Mouse (Mus musculus) left cerebral cortex, adult 11 months (tissue): ENCODE results near the gene Fam180a.

Experiments
- DNase-seq: peaks from one replicate; pipeline ENCODE4 v3.0.0; 2022; ENCODE audit warnings: low spot score

Gene Fam180a

DNA sequence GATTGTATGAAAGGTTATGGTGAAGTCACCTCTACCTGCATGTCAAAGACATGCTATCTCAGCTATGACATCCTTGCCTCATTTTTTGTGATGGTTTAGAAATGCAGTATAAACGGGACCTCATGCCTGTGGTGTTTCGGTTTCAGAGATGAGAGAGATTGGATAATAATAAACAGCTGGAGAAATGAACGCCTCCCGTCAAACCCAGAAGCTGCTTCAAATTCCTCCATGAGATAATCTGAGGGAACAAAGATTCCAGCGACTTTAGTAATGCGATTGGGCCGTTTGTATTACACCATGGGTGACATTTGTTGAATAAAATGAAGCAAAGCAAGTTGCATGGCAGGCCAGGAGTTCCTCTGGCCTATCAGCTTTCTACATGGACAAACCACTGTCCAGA lies 16.5 kb downstream of the Fam180a start:
- no peak for DNase-seq

DNA sequence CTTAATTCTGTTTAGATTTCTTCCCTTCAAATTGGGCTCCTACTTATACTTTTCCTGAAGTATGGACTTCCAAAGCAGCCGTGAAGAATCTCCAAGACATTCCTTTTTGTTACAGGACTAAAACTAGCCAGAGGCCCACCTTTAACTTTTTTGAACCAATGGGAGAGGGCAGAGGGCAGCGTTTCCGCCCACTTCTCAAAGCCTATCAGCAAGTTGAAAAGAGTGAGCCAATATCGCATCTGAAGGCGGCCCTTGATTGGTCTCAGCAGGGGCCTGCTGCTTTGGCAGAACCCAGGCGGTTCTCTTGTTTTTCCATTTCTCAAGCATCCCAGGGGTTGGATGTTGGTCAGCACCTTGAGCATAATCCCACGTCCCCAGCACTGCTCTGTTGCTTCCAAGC lies 17.9 kb downstream of the Fam180a start, which contains the start of gene Slc13a4:
Slc13a4 (minus strand) TSS at position 95 of the 400 bp plus-strand sequence.
- DNase-seq: no peak

DNA sequence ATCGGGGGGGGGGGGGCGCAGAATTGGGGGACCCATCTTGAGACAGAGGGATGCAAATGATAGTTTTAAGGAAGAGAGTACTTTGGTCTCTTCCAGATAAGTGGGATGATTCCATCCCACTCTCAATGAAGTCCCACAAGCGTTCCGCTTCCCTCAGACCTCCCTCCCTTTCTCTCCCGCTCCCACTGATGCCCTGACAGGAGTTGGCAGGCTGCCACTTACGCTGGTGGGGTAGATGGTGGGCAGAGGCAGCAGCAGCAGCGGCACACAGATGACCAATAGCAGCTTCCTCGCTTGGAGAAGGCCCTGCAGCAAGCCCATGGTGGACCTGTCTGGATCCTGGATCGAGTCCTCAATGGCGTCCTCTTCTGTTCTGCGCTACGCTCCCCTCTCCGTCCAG lies 18.8 kb downstream of the Fam180a start:
- no peak for DNase-seq

DNA sequence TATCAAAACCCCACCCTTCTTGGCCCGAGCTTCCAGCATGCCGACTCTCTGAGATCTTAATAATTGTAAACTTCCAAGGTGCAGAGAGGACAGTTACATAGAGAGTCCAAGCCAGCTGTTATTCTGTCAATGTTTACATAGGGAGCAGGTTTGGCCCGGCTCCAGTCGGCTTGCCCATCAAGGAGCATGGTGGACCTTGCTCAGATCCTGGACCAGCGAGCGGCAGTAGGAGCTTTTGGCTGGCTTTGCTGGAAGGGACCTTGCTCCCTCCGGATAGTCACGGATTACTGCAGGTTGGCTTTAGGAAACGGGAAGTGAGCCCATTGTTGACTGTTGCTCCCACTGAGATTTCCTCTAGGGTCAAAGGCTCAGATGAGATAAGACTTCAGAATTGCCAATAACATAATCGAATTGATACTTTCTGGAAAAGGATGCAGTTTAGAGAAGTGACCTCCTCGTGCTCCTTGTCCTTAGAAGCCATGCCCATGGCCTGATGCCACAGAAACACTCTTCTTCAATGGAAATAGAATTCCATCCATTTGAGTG lies 22.5 kb downstream of the Fam180a start:
- no peak for DNase-seq

DNA sequence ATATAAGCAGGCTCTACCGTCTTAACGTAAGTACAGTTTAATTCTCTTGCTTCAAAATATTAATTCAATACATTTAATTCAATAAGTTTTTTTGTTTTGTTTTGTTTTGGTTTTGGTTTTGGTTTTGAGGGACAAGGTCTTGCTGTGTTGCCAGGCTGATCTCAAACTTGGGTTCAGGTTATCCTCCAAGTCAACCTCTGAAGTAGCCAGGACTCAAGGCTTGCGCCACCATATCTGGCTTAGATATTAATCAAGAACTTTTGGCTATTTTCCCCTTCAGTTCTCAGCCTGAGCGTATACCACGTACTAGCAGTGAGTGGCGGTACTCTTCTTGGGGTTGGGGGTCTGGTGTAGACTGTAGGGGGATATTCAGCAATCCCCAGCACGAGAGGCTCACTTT lies 23.4 kb downstream of the Fam180a start:
- no peak for DNase-seq

DNA sequence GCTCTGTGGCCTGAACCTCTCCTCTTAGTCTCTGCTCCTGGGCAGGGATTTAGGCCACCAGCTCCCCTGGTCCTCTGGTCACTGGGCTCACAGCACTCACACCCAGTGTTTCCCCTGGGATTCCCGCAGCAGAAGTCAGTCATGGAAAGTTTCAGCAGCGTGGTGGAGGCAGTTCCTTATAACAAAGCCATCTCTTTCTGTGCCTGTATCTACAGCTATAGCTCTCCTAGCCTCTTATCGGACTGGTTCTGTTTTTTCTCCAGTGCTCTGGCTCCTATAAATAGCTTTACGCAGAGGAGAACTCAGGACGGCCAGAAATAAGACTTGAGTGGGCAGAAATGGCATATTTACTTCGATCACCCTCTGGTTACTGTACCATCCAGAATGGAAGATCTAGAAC lies 27.6 kb downstream of the Fam180a start:
- no peak for DNase-seq

DNA sequence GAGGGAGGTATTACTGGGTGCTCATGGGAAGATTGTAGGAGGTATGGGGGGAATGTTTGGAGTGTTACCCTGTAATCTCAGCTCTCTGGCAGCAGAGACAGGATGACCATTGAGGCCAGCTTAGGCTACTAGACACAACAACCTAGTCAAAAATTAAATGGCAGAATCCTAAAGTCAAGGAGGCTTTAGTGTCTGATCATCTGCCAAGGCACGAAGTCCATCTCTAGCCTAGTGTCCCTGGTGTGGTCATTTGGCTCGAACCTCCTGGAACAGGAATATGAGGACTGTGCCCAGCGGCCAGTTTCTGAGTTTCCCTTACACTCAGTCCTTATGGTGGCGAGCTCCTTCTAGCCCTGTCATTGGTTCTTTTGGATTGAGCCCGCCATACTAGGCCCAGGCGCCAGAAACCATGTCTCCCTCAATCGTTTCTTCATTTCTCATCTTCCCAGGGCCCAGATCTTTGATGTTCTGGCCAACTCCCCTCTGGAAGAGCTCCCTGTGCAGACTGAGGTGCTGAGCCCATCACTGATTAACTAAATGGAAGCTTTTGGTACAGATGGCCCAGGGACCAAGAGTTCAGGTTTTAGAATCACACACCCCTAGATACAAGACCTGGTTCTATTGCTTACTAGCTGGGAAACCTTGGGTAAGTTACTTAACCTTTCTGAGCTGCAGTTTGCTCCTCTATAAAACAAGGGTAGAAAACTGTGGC lies 28.3 kb downstream of the Fam180a start:
- DNase-seq: no peak

DNA sequence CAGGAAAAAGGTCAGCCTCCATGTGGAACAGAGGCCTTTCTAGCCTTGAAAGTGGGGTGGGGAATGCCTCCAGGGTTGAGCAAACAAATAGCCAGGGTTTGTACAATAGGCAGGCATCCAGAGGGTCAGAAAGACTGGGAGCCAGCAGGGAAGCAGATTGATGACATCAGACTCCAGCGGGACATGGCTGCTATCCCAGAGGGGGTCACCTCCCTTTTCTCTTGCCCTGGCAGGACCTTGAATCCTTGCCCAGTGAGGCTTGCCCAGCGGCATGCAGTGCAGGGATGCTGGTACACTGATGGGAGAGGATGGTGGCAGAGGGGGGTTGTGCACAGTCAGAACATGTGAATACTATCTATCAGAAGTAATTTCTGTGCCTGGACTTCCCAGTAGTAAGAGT lies 28.9 kb downstream of the Fam180a start:
- peak; percentile 9 for DNase-seq

DNA sequence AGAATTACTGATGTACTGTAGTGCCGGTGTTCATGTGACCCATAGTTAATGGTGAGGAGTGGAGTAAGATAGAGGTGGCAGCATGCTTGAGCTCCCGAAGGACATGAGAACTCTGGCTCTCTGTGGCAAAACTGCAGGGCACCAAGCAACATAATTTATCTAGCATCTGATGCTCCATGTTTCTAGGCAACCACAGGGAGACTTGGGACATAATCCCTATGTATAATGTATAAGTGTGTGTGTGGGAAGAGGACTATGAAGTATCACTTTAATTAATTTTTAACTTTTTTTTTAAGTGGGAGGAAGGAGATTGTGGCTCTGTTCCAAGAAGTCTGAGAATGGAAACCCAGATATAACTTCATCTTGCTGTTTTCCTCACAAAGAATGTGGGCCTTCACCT lies 31.0 kb downstream of the Fam180a start:
- DNase-seq: no peak

DNA sequence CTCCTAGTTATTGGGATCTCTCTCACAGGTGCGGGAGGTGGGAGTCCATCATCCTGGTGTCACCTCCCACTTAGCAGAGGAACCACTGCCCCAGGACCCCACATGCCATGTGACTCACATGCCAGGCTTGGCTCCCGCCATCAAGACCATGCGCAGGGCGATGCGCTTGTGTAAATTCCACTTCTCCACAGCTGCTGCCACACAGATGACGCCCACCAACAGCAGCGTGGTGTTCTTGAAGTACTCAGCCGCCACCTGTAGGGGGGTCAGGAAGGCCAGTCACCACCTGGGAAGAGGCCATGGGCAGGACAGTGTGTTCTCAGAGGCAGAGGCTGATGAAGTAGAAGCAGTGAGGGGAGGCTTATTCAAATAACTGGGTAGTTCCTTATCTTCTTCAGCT lies 36.3 kb downstream of the Fam180a start:
- no peak for DNase-seq

DNA sequence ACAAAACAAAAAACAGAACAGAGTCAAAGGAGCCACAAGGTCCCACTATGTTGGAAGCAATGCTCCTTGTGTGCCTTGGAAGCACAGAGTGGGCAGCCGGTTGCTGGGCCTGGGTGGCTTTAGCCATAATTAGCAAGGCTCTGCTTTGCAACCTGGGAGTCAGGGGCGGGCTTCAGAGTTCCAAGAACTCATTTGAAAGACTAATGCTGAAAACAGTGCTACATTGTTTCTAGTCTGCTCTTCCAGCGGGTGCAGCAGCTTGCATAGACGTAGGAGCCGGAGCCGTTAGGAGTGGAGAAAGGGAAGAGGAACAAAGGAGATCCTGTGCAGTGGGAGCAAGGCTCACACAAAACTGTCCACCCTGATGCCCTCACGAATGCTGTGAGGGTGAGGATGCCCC lies 37.0 kb downstream of the Fam180a start:
- no peak for DNase-seq

DNA sequence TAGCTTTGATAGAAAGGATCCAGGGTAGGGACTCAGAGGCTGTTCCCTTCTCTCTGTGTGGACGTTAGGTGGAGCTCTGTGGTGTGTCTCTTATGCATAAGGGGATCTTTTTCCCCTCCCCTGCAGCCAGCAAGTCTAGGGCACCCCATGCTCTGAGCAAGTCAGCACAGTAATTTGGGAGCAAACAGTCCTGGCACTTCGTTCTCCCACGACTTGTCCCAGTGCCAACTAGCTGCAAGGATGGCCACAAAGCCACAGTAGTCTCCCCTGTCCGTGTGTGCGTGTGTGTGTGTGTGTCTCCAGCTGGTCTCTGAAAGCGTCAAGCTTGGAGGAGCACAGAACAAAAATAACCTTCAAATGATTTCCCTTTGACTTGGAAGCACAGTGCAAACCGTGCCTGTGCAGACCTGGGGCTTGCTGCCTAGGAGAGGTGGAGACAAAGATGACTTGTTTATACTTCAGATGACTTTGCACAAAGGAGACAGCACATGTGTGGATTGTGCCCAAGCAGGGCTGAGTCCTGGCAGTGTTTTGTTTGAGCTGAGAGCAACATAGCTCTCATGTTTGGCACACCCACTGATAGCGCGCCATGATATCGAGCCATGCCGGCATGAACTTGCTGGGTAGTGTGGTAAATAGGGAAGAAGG lies 37.7 kb downstream of the Fam180a start:
- DNase-seq: peak; percentile 22

DNA sequence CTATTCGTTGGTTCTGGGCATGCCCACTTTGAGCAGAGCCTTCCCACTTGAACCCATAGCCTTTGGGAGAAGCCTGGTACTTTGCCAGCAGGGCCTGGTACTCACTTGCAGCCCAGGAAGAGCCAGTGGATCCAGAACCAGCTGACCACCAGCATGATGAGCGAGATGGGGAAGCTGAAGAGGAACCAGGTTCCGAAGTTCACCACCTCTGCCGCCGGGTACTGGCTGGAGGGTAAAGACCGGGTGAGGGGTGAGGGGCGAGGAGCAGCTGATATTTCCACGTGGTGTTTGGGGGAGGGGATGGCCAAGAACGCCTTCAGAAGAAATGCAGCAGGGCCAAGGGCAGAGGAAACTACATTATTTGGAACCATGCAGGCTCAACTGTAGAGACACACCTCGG lies 46.6 kb downstream of the Fam180a start:
- DNase-seq: no peak

DNA sequence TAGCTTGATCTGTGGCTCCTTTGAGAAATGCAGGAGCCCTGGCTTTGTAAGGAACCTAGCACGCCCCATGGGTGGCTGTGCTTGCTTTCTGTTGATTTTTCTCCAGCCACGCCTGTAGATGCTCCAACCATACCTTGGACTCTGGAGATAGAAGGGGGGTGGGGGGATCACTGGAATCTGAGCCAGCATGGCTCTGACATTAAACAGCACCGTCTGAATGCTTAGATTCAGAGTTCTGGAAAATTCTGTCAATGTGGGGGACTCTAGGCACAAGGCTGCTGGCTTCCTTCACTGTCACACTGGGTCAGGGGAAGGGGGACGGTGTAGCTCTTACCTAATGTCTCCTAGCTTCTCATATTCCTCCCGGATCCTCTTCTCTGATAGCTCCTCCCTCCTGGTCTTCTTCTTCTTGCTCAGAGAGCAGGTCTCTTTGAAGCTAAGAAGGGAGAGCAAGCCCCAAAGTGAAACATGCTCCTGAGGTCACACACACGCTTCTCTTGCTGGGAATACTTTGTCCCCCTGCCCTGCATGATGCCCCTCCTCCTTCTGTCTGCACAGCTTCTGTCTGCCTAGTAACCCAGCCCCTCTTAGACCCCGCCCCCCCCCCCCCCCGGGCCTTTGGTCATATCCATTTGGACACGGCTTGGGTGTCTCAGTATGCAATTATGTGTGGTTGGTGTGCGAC lies 47.9 kb downstream of the Fam180a start:
- DNase-seq: no peak

DNA sequence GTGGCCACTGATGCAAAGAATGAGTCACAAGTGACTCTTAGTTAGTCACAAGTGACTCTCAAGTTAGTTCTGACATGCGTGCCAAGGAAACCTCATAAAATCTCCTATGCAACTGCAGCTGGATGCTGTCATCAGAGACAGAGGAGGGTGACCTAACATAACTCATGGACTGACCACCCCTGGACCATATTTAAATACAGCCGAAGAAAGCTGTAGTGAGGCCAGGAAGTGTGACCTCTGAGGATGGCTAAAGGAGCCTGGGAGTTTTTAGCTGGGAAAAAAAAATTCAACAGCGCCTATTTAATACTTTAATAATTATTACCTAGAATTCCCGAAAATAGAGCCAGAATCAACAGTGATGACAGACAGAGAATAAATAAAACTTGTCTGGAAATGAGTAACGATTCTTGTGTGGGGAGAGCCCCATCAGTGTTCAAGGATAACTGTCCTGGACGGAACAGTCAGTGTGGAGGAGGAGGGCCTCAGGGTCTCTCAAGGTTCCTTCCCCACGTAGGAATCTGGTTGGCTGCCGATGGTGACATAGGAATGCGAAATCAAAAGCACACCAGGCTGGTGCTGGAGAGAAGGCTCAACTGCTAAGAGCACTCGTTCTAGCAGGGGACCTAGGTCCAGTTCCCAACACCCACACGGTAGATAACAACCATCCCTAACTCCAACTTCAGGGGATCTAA lies 52.4 kb downstream of the Fam180a start:
- DNase-seq: no peak

DNA sequence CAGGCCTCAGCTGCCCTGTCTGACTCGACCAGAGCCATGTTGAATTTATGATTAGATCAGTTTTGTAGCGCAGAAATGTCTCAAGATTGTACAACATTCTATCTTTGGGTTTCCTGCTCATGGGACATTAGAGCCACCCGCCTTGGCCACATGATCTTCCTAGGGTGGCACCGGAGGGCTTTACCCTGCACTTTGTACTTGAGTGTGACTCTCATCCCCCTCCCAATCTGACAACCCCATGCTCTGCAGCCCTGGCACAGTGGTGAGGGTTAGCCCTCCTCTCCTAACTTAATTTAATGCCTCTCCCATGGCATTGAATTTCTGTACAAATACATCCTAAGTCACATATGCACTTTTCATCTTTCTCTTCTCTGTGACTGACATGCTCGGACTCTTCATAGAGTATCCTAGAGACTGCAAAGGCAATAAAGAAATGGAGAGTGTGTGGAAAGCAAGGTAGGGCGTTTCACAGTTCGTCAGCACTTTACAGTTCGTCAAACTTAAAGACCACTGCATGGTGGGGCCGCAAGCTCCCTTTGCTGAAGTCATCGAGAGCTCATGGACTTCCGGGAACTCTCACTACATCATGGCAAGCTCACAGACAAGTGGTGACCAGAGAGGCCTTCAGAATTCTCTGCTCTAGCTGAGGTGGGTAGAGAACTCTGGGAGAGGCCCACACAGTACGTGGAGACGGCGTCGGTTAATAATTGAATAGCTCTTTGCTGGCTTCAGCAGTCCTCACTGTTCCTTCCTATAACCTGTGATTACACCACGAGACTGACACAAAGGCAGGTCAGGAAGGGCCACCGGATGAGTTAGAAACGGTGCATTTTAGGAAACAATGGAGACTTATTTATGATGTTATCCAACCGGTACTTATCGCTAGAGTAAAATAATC lies 53.8 kb downstream of the Fam180a start:
- no peak for DNase-seq

DNA sequence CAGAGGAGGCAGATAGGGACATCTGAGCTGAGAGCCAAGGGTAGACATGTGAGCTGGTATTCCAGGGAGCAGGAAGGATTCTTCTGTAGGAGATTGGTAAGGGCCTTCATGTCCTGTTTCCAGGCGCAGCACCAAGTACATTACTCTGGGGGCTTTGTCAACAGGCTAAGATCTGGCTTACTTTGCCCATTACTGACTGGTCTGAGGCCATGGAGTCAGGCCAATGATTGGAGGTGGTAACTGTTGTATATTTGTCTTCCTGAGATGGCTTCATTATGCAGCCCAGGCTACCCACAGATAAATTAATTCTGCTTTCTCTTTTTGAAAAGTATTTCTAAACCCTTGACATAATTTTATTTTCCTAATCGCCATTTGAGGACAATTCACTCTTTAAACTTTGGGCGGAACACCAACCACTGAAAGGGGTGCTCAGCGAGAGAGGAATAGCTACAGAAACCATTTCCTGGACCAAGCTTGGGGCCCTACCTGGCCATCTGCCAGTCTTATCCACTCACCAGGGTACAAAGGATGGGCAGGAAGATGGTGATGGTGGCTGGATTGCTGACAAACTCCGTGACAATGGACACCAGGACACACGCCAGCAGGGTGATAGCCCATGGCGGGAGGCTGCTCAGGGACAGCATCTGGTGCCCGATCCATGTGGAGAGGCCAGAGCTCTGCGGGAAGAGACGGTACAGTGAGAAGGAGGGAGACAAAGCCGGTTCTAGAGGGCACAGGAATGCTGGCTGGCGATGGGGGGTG lies 54.7 kb downstream of the Fam180a start:
- DNase-seq: no peak

DNA sequence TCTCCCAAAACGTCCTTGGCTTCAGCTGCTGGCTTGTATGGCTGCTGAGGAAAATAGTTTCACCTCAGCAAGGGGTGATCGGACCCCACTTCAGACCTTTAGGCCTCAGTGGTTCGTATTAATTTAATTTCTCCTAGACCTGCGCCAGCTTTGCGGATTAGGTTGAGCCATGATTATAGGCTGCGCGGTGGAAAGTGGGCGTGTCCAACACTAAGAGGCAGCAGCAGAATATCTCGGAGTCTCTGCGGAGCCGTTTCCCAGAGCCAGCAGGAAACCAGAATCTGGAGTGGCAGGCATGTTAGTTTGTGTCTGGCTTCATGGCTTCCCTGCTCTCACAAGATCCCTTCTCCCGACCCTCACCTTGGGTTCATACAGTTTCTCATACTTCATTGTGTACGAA lies 56.3 kb downstream of the Fam180a start:
- DNase-seq: no peak

DNA sequence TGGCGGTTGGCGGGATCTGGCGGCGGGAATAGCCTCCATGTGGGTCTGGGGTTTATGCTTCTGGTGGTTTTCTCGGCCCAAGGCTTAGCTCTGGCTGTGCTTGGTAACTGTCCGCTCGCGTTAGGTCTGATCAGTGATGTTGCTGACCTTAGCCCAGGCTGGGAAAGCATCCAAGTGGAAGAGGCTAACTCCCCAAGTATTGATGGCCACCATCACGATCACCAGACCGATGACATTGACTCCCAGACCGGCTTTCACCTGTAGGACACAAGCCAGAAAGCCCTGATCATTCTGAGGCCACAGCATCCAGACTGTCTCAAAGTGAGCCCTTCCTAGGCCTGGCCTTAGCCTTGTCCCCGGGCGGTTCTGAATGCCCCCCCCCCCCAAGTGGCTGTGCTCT lies 57.2 kb downstream of the Fam180a start:
- DNase-seq: no peak

DNA sequence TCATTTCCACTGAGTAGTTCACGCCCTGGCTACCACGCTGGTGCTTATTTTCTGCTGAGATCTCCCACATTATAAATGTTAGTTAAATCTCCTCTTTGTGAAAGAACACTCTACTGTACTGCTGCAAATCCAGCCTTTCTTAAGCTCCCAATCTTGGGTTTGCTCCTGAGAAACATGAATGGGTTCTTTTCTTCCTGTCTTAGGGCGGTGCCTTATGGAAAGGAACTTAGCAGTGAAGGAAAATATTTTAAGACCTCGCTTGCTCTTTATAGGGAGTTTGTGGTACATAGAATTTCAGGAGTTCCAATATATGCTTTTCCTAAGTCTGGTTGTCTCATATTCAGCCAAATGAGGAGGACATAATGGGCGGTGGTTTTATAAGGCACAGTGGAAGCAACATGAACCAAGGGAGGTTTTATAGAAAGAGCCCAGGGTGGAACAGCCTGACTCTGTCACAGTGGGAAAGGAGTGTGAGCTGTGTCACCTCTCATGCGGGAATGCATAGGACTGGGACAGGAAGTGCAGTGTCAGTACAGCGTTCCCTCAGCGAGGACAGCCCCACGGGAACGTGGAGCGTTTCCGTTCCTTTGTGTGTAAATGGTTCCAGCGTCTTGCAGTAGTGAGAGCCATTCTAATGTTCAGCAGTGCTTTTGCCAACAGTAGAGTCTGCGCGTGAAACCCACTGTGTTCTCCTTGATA lies 60.2 kb downstream of the Fam180a start:
- no peak for DNase-seq
